In the genomic region with DNA sequence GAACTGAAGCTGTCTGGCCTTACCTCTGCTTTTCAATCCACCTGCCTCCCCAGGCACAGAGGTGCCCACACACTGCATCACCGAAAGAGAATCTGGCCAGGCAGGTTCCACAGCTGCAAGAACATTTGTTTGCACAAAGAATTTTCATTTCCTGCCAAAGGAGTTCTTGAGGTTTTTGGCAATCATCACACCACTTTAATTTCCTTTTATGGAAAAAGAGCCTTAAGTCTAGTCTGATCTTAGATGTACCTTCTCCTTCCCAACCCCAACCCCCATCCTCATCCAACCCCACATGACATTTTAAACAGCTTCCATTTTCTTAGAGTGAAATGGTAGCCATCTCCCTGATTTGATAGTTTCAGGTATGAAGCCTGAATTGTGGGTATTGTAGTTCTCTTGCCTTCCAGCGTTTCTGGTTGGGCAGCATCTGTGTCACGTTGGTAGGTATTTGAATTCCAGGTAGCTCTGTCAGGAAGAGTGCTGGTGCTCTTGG, we compare ENCODE assay signal across 11 mouse cellular contexts.
DNase-seq lines count a peak whose midpoint lies in the region; ATAC-seq lines count a peak whose summit lies in the region.
"Had no signal": no experiment of that assay in that cellular context is flagged by ENCODE, and none has a peak within 500 bp of the region (broad histone marks: within the 10 kb centered on the region; RNA-seq: fewer than 3 reads in every experiment).

No protein-coding gene starts in this region.

- no peaks in the 10 kb centered on the region for H3K36me3 ChIP-seq in hindbrain, embryonic 11.5 days (ENCODE audit: control insufficient read depth, insufficient read depth, low read length)
- no peaks in the 10 kb centered on the region for H3K36me3 ChIP-seq in midbrain, embryonic 10.5 days
- H3K36me3 ChIP-seq: neural tube, embryonic 12.5 days had no signal

- ATAC-seq in hindbrain, embryonic 11.5 days (ENCODE audit: low FRiP score), result no peak

- H3K27ac ChIP-seq in hindbrain, embryonic 11.5 days (ENCODE audit: low read depth, low read length), result no peak overlapping the region
- no peak overlapping the region for H3K27ac ChIP-seq in midbrain, embryonic 10.5 days (replicated peaks)
- H3K27ac ChIP-seq: neural tube, embryonic 12.5 days had no signal

- H3K9ac ChIP-seq in hindbrain, embryonic 11.5 days (ENCODE audit: low read depth, low read length), result no peak overlapping the region
- H3K9ac ChIP-seq: neural tube, embryonic 12.5 days had no signal

- H3K4me2 ChIP-seq in hindbrain, embryonic 11.5 days (replicated peaks; ENCODE audit: low read depth, low read length), result no peak overlapping the region
- H3K4me2 ChIP-seq: neural tube, embryonic 12.5 days had no signal

- no peak overlapping the region for H3K4me3 ChIP-seq in hindbrain, embryonic 11.5 days (ENCODE audit: low read depth, low read length)
- no peak overlapping the region for H3K4me3 ChIP-seq in midbrain, embryonic 10.5 days
- H3K4me3 ChIP-seq: erythroblast, embryonic 14.5 days; neural tube, embryonic 12.5 days had no signal

- H3K4me1 ChIP-seq in hindbrain, embryonic 11.5 days (replicated peaks; ENCODE audit: control insufficient read depth, insufficient read depth, low read length), result no peaks in the 10 kb centered on the region
- H3K4me1 ChIP-seq in midbrain, embryonic 10.5 days, result no peaks in the 10 kb centered on the region
- H3K4me1 ChIP-seq: neural tube, embryonic 12.5 days had no signal

- DNase-seq in thymus, adult 18-20 months, result peak; percentile 1 to 3
- DNase-seq in thymus, postnatal 0 days (ENCODE audit: low spot score), result no peak
- DNase-seq in kidney, adult 9 months, result peak; percentile 43
- DNase-seq in lung, postnatal 14 days, result peak; percentile 73
- DNase-seq in urinary bladder, postnatal 36 days (ENCODE audit: low spot score in 2 of 2), result peak; percentile 69 to 74
- no peak for DNase-seq in hindbrain, embryonic 11.5 days (ENCODE audit: low spot score)
- no peak for DNase-seq in midbrain, embryonic 10.5 days (ENCODE audit: low spot score)
- DNase-seq in frontal cortex, postnatal 36 days (ENCODE audit: low spot score in 2 of 2), result no peak
- DNase-seq: heart, postnatal 10 days had no signal

- WGBS in hindbrain, embryonic 11.5 days, result 57% methylated on average over 3 of the region's 3 CpGs
- 68% methylated on average over 3 of the region's 3 CpGs for WGBS in midbrain, embryonic 10.5 days

- H3K9me3 ChIP-seq in hindbrain, embryonic 11.5 days (ENCODE audit: control insufficient read depth, low read length), result no peaks in the 10 kb centered on the region
- no peaks in the 10 kb centered on the region for H3K9me3 ChIP-seq in midbrain, embryonic 10.5 days (replicated peaks)
- H3K9me3 ChIP-seq: neural tube, embryonic 12.5 days had no signal

- no peaks in the 10 kb centered on the region for H3K27me3 ChIP-seq in hindbrain, embryonic 11.5 days (ENCODE audit: control insufficient read depth, insufficient read depth, low read length)
- H3K27me3 ChIP-seq in midbrain, embryonic 10.5 days (ENCODE audit: low read depth, poor library complexity, severe bottlenecking), result no peaks in the 10 kb centered on the region
- H3K27me3 ChIP-seq: neural tube, embryonic 12.5 days had no signal

Comparison
In these comparisons a context has a peak if more than half of its experiments do, and no peak if none do; other contexts are left out.
1. DNase-seq: peak in thymus, adult 18-20 months (2 of 2), kidney, adult 9 months (single experiment), lung, postnatal 14 days (single experiment) and urinary bladder, postnatal 36 days (2 of 2); none in thymus, postnatal 0 days (single experiment), hindbrain, embryonic 11.5 days (single experiment), midbrain, embryonic 10.5 days (single experiment) and frontal cortex, postnatal 36 days (0 of 2).